Mouse (Mus musculus) layer of hippocampus, adult 18-20 months (tissue): ENCODE measurements around the gene Pcmt1. TPM values are rescaled to one million over a fixed set of nuclear protein-coding genes. Genes with fewer than 3 reads are reported as not detected.
"Not testable (repeated sequence)": the region's sequence is repeated elsewhere in the genome, so short reads cannot be mapped to it uniquely, and the experiment has no call there.

Source experiments
- DNase-seq, 2 experiments: peaks; one replicate each; pipeline ENCODE4 v3.0.0; 2022; ENCODE audit warnings: low spot score in 2 of 2
- total RNA-seq, 2 experiments: library from RNA; stranded (reverse); gene quantifications; 2 replicates each; pipeline ENCODE4 v1.2.3; 2021

Pcmt1 gene
- total RNA-seq, 2 experiments from 2014 or later, result 173 to 177 TPM

DNA sequence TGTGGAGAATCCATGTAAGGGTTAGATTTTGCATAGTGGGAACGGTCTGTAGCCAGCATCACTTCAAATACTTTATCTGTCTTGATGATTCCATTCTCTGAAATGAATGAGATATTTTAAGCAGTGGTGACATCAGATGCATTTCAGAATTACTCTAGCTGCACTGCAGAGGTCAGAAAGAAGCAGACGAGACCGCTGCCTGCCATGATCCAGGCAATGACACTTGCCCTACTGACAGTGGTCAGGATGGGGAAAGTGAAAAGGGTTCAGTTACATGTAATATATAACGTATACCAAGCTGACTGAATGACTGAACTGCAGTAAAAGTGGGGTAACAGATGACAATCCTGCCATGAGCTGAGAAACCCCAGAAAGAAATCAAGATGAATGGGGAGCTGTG, 31.9 kb downstream of the Pcmt1 start:
- no peak for DNase-seq

DNA sequence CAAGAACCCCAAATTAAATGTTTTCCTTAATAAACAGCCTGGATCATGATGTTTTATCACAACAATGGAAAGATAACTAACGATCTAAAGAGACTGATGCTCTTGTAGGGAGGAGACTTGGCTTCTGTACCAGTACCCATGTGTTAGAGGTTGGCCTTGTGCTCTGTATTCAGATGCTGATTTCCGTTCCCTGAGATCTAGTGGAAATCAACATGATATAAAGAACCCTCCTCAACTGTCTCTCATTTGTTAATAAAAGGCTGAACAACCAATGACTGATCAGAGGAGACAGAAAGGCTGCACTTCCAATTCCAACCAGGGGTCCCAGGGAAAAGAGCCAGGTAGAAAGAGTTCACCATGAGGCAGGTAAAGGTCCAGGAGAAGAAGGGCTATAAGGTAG, 35.0 kb downstream of the Pcmt1 start:
- DNase-seq, result no peak

DNA sequence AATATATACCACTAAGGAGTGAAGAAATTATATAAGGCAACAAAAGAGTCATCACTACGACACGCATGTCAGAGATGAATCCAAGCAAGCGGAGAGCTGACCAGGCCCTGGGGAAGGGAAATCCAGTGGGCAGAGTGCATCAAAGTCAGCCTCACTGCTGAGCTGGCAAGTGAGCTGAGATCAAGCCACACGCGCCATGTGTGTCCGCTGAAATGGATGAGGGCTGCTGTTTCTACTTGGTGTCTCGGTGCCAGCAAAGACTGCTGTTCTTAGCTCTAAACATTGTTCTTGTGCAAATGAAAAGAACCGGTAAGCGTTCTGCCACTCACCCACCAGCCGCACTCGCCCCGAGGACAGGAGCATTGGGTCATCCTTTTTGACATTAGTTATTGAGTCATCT, 40.6 kb downstream of the Pcmt1 start:
- no peak for DNase-seq

DNA sequence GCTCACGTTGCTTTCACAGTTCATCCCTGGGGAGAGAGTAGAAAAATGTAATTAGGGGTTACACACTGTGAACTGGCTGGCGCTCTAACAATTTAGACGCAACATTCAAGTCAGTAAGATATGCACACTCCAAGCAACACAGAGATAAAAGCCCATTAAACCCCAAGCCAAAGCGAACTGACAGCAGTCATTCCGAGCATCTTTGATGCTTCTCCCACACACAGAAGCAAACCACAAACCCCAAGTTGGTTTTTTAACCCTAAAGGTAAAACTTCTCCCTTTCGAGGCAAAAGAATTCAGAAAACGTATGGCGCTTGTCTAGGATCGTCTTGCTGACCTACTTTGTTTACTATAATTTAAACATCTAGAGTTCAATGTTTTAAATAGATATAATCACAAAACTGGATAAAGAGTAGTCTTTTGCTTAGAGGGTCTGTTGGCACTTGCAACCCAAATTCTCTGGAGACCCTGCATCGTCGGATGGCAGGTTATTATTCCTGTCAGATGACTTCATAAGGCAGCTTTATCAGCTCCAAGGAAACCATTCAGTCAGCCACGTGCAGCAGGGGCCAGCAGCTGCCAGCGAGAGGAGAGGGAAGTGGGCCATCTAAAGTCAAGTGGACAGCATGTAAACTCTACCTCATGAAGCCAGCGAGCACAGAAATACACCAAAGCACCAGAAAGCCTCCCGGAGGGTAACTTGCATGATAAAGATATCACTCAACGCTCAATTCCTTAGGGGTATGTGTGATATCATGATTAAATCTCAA, 49.8 kb downstream of the Pcmt1 start:
- DNase-seq, result no peak

DNA sequence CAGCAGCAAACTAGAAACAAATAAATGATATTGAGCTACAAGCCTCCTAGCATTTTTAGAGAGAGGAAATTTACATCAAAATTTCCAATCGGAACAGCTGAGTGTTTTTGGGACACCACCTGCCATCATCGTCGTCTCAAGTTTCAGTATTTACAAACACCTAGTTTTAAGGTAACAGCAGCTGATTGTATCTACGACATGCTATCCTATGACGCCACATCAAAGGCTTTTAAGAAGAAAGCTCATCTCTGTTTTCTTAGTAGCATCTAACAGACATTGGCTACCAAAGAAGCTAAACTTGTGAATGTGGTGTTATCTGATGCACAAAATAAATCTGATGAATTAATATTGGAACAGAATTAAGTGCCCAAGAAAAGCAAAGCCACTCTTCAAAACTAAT, 50.6 kb downstream of the Pcmt1 start:
- no peak for DNase-seq

DNA sequence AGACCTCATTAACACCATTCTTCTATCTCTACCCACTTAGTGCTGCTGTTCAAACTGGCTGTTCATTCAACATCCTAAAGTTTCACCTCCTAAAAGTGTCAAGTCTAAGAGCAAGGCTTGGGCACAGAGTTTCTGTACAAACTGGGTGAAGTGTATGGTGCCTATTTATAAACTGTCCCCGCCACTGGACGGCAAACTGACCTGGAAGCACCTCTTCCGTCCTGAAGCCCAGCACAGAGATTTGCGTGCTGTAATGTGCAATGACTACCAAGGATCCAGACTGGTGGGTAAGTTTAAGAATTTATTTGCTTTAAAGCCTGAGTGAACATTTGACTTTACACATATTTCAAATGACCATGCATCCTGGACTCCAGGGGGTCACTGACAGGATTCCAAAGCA, 51.8 kb downstream of the Pcmt1 start:
- DNase-seq, result no peak

DNA sequence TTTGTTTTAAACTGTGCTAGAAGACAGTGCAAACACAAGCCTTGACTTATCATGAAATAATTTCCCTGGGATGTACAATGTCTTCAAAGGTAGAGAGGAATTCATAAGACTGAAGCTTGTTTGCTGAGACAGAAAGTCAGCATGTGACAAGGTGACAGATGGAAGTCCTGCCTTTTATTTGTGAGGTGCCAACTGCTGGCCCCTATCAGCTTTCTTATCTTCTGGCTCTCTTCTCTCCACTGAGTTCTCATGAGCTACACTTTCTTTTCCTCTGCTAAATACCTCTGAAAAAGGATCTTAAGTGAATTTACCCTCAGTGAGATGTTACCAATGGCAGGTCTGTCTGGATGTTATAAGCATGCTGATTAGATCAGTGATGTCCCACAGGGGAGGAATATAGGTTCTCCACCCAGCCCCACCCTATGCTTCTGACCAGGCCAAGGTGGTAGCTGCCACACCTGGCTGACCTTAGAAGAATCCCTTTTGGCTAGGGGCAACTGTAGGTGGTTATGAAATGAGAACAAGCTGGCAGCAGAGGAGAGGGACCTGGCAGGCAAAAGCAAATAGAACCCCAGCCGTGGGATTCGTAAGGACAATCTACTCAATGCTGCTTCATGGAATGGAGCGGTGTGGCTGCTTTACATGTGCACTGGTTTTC, 56.9 kb downstream of the Pcmt1 start:
- DNase-seq, result no peak

DNA sequence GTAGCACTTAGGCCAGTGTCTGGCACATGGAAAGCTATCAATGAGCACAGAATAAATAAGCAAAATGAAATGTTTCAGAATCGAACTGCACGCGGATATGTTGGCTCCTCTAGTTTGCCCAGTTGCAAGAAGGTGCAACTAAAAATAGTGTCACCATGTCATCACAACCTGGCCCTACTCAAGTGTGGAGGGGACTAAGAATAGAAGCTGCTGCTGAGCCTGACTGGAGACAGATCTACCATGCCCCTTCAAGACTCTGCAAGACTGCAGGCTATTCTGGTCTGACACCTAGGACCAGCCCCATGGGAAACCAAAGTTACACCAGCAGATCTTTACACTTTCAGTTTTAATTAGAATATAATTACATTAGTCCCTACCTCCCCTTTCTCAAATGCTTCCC, 58.6 kb downstream of the Pcmt1 start:
- no peak for DNase-seq

DNA sequence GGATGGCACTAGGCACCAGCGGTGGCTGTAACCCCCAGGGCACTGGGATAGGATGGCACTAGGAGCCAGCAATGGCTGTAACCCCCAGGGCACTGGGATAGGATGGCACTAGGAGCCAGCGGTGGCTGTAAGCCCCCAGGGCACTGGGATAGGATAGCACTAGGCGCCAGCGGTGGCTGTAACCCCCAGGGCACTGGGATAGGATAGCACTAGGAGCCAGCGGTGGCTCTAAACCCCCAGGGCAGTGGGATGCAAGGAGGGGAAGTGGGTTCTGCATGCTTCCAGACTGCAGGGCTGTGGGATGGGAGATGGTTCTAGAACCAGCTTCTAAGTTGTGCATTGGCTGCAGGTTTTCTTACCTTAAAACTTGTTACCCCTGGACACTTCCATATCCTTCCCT, 60.2 kb downstream of the Pcmt1 start:
- DNase-seq, result no peak

DNA sequence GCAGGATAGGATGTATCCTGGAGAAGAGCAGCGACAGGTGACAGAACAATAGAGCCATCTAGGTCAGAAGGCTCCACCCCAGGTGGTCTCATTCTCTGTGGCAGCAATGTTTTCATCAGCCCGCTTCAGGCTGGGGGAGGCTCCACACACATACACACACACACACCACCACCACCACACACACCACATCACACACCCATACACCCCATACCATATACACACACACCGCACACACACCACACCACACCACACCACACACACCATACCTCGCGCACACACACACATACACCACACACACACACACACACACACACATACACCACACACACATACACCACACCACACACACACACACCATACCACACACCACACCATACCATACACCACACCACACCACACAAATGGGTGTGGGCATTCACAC, 61.1 kb downstream of the Pcmt1 start:
- DNase-seq, result no peak

DNA sequence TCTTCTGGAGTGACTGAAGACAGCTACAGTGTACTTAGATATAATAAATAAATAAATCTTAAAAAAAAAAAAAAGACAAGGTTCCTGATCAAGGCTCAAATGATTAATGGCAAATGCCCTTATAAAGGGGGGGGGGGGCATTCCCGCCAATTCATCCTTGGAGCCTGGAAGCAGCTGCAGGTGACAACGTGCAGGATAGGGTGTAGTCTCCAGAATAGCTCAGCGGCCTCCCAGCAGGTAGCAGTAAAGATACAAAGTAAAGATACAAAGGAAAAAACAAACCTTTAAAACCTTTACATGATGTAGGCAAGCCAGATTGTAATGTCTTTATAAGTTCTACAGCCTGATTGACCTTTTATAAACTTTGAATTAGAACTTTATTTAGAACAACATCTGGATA, 63.4 kb downstream of the Pcmt1 start:
- not testable (repeated sequence) for DNase-seq

DNA sequence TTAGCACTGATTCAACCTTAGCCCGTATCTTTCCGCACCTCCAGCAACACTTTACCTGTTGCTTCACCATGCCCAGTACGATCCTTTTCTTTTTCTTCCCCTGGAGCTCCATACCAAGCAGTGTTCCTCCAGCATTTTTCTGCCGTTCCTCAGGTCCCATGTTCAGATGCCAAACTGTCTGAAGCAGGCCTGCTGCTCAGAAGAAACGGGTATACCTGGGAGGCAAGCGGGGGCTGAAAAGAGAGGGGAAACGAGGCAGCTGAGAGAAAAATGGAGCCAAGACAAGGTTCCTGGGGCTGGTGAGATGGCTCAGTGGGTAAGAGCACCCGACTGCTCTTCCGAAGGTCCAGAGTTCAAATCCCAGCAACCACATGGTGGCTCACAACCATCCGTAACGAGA, 63.8 kb downstream of the Pcmt1 start:
- not testable (repeated sequence) for DNase-seq

DNA sequence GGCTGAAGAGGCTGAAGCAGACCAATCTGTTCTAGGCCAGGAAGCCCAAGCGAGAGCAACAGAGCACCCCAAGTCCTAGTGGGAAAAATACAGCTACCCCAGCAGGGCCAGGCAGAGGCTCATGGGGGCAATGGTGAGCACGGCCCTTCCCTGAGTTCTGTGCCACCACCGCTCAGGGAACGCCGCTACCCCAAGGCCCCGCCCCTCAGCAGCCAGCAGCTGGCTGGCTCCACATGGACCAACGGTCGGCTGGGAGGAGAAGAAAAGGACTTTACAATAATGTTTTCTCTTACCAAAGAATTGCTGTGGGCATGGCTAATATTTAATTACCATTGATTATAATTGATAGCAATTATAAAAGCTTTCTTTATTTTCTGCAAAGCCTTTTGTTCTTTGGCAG, 66.1 kb downstream of the Pcmt1 start:
- no peak for DNase-seq

DNA sequence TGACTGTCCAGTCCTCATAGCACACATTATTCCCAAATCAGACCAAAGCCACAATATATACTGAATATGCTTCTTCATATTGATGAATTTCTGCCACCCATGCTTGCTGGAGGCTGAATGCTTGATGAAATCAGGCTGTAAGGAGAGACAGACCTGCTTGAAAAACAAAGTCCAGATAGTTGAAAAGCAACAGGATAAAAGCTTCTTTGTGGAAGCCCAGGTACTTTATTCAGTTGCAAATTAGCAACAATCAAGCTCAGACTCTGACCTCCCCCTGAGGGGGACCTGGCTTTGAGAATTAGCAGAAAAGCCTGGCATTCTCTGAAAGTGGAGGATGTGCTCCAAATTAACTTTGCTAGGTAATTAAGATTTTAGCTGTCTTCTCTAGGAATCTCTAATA, 68.7 kb downstream of the Pcmt1 start:
- not testable (repeated sequence) for DNase-seq

DNA sequence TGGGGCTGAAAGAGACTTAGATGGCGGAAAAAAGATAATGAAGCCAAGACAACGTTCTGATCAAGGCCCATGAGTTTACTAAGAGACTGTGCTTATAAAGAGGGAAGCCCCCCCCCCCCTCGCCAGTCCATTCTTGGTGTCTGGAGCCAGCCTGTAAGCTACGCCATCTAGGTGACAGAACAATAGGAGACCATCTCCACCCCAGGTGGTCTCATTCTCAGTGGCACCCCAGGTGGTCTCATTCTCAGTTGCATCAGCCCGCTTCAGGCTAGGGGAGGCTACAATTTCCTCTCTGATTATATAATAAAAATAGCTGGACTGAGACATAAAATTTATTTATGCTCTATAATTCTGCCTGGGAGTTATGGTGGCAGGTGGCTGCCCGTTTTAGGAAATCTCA, 69.3 kb downstream of the Pcmt1 start:
- DNase-seq, result no peak

DNA sequence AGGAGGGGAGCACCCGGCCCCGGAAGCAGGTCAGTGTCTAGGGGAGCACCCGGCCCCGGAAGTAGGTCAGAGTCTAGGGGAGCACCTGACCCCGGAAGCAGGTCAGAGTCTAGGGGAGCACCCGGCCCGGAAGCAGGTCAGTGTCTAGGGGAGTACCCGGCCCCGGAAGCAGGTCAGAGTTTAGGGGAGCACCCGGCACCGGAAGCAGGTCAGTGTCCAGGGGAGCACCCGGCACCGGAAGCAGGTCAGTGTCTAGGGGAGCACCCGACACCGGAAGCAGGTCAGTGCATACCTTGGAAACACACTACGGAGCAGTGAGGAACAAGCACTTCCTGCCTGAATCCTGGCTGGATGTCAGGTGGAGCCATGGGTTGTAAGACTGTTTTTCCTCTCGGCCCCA, 72.3 kb downstream of the Pcmt1 start:
- no peak for DNase-seq

DNA sequence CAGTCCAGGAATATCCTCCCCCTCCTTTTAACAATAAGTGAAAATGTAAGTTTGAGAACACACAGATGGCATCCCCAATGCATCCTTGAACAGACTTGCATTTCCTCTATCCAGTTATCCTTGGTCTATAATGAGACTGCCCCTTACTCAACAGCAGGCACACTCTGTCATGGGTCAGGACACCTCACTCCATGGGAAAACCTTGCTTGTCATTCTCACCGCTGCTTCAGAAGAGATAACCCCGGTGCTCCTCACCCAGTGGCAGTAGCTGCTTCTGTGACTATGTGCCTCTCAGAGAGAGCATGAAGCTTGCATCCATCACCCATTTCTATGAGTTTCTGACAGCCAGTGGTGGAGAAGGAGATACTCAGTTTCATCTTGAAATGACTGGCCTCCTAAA, 74.5 kb downstream of the Pcmt1 start:
- no peak for DNase-seq

DNA sequence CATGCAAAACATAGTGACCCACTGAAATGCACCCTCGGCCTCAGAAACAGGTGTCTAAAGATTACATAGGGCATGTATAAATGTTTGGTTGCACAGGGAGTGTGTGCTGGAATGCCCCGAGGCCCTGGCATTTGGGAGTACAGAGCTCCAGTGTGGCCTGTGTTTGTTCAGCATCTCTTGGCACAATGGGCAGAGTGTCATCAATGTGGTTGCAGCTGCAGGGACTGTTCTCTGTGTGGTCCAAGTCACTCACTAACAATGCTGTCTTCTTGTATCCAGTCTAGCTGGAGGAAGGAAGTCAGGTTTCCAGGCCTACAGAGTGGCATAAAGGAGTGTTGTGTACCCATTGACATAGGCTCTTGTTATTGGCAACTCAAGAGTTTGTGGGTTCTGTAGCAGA, 75.8 kb downstream of the Pcmt1 start:
- DNase-seq, result peak in 1 of 2 experiments; percentile 33

DNA sequence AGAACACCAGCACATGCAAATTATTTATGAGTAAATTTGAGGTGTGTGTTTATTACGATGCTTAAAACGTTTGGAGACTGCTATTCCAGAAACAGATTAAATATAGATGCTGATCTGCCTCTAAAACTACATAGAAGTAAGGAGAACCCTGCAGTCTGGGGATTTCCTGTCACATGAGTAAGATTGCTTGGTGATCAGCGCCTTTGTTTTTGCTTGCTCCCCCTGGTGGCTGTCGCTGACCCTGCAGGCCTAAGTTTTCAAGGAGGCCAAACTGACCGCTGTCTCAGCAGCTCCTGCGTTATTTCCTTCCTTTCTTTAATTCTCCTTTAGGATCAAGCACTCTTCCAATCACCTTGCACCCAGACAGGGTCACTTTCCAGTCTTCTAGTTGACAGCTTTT, 80.3 kb downstream of the Pcmt1 start:
- DNase-seq, result peak; percentile 58 to 82

DNA sequence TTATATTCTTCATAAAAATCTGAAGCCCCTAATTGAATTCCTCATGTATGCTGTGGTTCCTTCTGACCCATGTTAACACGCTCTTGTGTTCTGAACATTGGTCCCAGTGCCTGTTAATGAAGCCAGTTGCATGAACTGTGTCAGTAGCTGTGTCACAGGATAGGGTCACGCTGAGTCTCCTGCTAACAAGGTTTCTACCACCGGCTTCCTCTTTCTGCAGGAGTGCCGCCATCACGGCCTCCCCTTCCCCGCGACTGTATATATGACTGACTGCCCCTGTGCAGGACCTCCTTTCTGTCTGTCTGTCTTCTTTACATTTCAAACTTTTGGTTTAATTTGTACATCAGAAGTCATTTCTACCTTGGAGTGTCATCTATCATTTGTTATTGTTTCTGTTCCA, 82.8 kb downstream of the Pcmt1 start:
- no peak for DNase-seq

DNA sequence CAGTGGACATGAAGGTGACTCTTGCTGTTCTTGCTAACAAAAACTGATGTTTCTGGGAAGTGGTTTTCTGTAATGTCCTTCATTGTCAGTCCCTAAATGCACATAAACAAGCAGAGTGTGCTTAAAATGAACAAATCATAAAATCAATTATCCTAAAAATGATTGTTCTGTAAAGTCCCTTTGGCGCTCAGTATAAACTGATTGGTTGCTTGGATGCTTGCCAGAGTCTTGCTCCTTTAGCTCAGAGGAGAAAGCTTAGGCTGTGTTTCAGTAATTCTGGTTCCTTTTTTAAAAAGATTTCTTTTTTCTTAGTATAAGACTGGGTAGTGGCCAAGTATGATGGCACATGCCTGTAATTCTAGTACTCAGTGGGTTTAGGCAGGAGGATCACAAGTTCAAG, 84.7 kb downstream of the Pcmt1 start:
- DNase-seq, result no peak

DNA sequence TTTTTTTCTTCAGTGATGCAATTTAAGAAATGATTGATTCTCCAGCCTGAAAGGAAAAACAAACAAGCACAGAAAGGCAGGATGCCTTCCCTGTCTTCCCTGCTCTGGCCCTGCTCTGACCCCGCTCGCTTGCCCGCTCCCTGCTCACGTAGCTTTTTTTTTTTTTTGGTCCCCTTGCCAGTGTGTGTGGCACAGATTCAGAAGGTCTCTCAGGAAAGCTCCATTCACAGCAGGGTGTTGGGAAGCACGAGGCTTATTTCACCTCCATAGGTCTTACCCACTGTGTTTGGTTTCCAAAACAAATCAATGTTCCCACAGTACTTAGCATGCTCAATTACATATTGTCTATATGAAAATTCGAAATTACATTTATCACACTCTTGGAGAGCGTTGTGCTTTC, 86.1 kb downstream of the Pcmt1 start:
- DNase-seq, result no peak

DNA sequence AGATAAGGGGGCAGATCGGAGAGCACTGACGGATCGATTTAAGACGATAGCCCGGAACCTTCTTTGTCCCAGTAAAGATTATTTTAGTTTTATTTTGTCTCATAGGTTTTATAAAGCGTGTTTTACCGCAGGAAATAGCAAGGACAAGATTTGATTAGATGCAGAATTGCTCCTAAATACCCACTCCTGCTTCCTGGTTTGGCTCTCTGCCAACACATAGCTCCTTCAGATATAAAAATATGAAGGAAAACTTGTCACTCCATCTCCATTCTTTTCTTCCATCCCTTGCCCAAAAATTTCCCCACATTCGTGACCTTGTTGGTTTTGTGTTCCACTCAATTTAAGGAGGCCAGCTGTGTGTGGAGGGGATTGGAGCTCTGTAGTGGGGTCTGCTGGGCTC, 90.1 kb downstream of the Pcmt1 start:
- no peak for DNase-seq
